In genomic region chr13:6131363-6131762, GRCm38 (mm10) we compare ENCODE assay signal across 26 mouse cellular contexts.
"Had no signal": no experiment of that assay in that cellular context is flagged by ENCODE, and none has a peak within 500 bp of the region (broad histone marks: within the 10 kb centered on the region; RNA-seq: fewer than 3 reads in every experiment).

No protein-coding gene starts in this region.

- H3K9me3 ChIP-seq: heart, embryonic 13.5 days; heart, embryonic 15.5 days; hindbrain, embryonic 13.5 days; hindbrain, embryonic 15.5 days; kidney, embryonic 15.5 days; limb, embryonic 10.5 days; limb, embryonic 12.5 days; liver, embryonic 13.5 days; liver, embryonic 15.5 days had no signal

- H3K27ac ChIP-seq: gastrocnemius, adult 2 months; heart, adult 2 months; heart, embryonic 13.5 days; heart, embryonic 15.5 days; hindbrain, embryonic 13.5 days; hindbrain, embryonic 15.5 days; hindbrain, postnatal 0 days; kidney, embryonic 15.5 days; kidney, postnatal 0 days; layer of hippocampus, adult 2 months; left cerebral cortex, adult 2 months; limb, embryonic 10.5 days; limb, embryonic 12.5 days; liver, embryonic 13.5 days; liver, embryonic 15.5 days had no signal

- DNase-seq: gastrocnemius, adult 2 months; gastrocnemius, postnatal 10 days; gastrocnemius, postnatal 25 days; heart, adult 2 months; heart, postnatal 14 days; heart, postnatal 36 days; kidney, adult 11 months; kidney, adult 2 months; kidney, postnatal 14 days; kidney, postnatal 36 days; liver; liver, embryonic 13.5 days had no signal

- H3K9ac ChIP-seq: heart, embryonic 13.5 days; heart, embryonic 15.5 days; hindbrain, embryonic 13.5 days; hindbrain, embryonic 15.5 days; kidney, embryonic 15.5 days; limb, embryonic 12.5 days; liver, embryonic 13.5 days; liver, embryonic 15.5 days had no signal

- H3K4me3 ChIP-seq: gastrocnemius, adult 2 months; heart, adult 2 months; heart, embryonic 13.5 days; heart, embryonic 15.5 days; hindbrain, embryonic 13.5 days; hindbrain, embryonic 15.5 days; kidney, embryonic 15.5 days; layer of hippocampus, adult 2 months; left cerebral cortex, adult 2 months; limb, embryonic 10.5 days; limb, embryonic 12.5 days; liver, embryonic 13.5 days; liver, embryonic 15.5 days had no signal

- H3K36me3 ChIP-seq: heart, embryonic 13.5 days; heart, embryonic 15.5 days; hindbrain, embryonic 13.5 days; hindbrain, embryonic 15.5 days; kidney, embryonic 15.5 days; limb, embryonic 10.5 days; limb, embryonic 12.5 days; liver, embryonic 13.5 days; liver, embryonic 15.5 days had no signal

- H3K4me2 ChIP-seq: heart, embryonic 11.5 days; heart, embryonic 13.5 days; heart, embryonic 15.5 days; hindbrain, embryonic 13.5 days; hindbrain, embryonic 15.5 days; kidney, embryonic 15.5 days; limb, embryonic 12.5 days; liver, embryonic 11.5 days; liver, embryonic 13.5 days; liver, embryonic 15.5 days had no signal

- ATAC-seq: hindbrain, postnatal 0 days had no signal

- H3K4me1 ChIP-seq: hindbrain, embryonic 13.5 days; hindbrain, embryonic 15.5 days; kidney, embryonic 15.5 days; limb, embryonic 10.5 days; limb, embryonic 12.5 days; liver, embryonic 13.5 days; liver, embryonic 15.5 days had no signal

- H3K27me3 ChIP-seq: heart, embryonic 13.5 days; heart, embryonic 15.5 days; hindbrain, embryonic 13.5 days; hindbrain, embryonic 15.5 days; kidney, embryonic 15.5 days; limb, embryonic 12.5 days; liver, embryonic 13.5 days; liver, embryonic 15.5 days had no signal
